Mouse (Mus musculus): ENCODE measurements at regions not wholly inside any gene's neighbourhood (a gene's known extent, or its start where the extent isn't known, plus 50 kb on each side); places are given as distances from the start of the nearest gene placed in this dataset.
"Not testable (repeated sequence)": the region's sequence is repeated elsewhere in the genome, so short reads cannot be mapped to it uniquely, and the experiment has no call there.

GRCm38 (mm10) chr2:114723971-114724666 lies 69.4 kb upstream of the Dph6 start:
- no peak for DNase-seq

DNA sequence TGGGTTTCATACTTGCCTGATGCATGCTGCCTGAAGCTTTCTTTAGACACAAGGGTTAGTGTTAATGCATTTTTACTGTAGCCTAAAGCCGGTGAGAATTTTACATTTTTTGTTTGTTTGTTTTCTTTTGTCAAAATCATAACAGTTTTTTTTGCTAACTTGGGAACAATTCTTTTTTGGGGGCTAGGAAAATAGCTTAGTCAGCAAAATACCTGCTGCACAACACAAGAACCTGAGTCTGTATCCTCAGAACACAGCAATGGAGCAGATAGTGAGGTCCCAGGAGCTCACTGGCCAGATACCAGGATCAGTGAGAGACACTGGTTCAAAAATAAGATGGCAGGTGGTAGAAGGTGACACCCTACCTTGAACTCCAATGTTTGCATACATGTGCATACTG lies 72.4 kb upstream of the Dph6 start:
- no peak for DNase-seq

GRCm38 (mm10) chr2:114734861-114735569 lies 80.3 kb upstream of the Dph6 start:
- no peak for DNase-seq

- DNase-seq: no peak
Measured at GRCm38 (mm10) chr2:114739421-114740212, 84.9 kb upstream of the Dph6 start.

DNA sequence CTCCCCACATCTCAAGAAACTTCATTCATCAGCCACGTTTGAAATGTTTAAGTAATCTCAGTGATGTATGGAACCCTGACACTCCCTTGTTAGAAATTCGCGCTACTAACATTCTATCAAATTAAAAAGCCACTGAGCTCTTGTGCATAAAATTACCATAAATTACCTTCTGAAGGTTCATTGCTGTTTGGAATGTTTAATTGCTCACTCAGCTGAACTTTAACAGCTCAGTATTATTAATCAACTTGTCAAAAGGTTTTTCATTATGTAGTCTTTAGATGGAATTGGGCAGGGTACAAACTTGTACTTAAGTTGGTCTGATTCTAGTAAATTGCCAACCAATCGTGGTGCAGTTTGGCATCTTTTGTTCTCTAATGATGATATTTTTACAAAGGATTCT lies 108.5 kb upstream of the Dph6 start:
- no peak for DNase-seq

- not testable (repeated sequence) for DNase-seq
Measured at GRCm38 (mm10) chr2:114773723-114774122, 119.0 kb upstream of the Dph6 start.

GRCm38 (mm10) chr2:114774278-114774677 lies 119.5 kb upstream of the Dph6 start:
- DNase-seq: no peak

GRCm38 (mm10) chr2:114775532-114775931 lies 120.8 kb upstream of the Dph6 start:
- DNase-seq: no peak

GRCm38 (mm10) chr2:114776176-114776575 lies 121.4 kb upstream of the Dph6 start:
- DNase-seq: no peak

- DNase-seq: no peak
Measured at GRCm38 (mm10) chr2:114782450-114782849, 127.7 kb upstream of the Dph6 start.

DNA sequence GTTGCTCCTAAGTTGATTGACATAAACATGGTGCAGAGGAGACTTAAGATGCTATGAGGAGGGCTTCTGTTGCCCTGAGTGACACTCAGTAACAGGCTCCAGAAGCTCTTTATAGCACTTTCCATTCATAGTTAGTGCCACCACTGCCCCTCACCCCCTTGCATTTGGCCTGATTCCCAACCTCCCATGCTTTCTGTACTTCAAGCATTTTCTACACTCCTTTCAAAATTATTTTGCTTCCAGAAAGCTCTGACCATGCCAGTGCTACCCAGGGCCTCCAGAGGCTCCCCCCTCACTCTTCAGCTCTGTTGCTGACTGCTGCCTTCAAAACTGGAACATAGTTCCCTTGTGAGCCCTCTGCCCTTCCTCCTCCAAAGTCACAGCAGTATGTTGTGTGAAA lies 129.4 kb upstream of the Dph6 start:
- no peak for DNase-seq

- no peak for DNase-seq
Measured at GRCm38 (mm10) chr2:114788251-114788650, 133.5 kb upstream of the Dph6 start.

- DNase-seq: no peak
Measured at GRCm38 (mm10) chr2:114796630-114797290, 142.0 kb upstream of the Dph6 start.

DNA sequence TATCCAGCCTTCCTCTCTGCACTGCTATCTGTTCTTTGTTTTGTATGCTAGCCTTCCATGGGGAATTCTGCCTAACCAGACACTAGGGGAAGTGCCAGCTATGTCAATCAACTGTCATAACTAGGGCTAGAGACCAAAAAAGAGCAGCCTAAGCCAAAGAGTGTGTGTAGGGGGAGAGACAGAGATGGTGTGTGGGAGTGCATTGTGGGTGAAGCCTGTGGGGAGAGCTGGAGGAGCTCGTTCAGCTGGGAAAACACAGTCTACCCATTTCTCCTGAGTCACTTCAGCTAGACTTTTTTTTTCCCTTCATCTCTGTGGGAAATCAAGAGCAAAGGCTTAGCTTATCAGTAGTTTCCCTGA lies 142.5 kb upstream of the Dph6 start:
- DNase-seq: no peak

DNA sequence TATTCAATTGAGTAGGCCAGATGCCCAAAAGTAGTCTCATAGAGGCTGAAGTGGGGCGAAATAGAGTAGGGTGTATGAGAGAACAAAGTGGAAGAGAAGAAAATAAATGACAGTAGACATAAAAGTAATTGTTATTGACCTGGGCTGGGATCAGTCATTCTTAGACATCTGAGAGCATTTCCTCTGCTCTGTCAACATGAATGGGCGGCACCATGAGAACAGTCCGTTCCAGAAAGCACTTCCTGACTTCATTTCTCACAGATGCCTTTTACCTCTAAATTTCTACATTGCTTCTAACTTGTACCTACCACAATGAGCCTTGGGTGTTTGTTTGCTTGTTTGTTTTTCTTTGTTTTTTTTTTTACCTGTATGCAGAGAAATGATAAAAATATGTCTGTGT lies 148.5 kb upstream of the Dph6 start:
- no peak for DNase-seq

GRCm38 (mm10) chr2:114803928-114804327 lies 149.2 kb upstream of the Dph6 start:
- no peak for DNase-seq

DNA sequence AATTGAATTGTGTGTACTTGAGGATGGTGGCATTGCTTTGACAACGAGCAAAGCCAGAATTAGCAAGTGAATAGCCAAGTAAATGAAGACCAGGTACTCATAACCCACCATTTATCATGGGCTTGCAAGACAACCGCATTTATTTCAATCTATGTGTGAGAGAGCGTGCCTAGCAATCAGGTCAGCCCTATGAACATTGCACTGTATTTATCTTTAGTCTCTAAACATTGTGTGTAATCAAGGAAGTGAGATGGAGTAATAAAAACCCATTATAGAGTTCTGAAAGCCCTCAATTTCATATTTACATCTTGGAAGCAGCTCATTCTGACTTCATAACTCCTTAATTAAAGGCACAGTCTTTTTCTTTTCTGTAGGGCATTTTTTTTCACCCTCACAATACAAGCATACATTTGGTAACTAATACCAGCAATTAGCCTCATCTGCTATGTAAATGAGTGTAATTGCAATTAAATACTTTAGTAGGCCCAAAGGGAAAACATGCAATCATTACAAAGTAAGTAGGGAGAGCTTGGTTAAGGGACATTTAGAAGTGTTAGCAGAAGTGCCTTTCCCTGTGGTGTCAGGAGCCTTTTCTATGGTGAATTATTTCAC lies 150.8 kb upstream of the Dph6 start:
- no peak for DNase-seq

DNA sequence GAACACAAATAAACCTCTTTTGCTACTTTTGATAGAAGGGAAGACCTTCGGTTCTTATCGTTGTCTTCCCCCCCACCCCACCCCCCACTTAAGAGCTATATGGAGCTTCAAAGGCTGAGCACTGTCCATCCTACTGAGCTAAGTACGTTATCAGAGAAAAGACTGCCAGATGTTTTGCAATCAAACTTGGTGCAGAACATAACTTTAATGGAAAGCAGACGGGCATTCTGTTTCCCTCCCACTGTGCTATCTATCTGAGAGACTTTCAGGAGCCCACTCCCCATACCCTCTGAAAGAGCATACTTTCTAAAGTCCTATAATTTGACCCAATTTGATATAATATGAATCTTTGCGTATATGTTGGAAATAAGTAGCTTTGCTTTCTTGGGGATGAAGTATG lies 153.3 kb upstream of the Dph6 start:
- no peak for DNase-seq

DNA sequence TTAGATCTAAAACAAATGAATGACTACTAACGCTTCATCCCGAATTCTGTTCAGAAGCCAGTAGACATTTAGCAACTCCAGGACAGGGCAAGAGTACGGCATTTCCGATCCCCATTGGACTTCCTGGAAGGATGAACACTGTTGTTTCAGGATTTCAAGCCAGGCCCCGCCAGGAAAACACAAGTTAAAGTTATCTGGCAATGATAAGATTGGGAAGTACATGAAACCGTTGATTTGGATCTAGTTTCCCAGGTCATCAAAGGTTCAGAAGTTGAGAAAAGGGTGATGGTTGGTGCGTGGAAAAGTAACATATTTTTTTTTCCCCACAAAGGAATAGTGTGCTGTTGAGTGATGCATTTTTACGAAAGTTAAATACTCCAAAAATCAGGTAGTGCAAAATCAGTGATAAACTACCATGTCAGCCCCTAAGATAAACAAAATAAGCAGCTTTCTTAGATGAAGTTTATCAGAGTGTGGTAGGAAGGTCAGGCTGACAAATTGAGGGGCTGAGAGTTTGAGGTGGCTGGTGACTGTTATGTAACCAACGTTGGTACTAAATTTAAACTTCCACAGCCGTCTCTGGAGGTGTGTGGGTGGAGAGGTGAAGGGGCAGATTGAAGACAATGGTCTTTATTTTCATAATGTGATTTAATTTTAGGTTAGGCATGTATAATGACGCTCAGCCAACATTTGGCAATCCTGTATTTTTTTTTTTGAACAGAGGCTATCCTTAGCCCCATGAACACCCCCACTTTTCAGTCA lies 157.6 kb upstream of the Dph6 start:
- DNase-seq: no peak

DNA sequence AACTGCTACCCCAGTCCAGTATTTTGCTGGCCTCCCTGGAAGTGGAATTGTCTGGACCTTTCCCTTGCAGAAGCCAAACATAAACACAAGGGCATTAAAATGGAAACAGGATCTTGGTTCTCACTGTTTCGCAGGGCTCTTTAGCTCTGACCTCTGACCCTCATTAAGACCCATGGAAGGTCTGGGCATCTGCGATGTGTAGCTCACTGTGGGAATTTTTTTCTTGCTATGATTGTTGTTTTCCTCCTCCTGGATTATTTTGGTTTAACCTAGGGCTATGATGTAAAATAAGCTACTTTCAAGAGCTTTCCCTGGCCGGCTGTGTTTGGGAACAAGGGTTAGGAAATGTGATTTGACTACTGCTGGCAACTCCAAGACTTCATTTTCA lies 158.1 kb upstream of the Dph6 start:
- DNase-seq: no peak

DNA sequence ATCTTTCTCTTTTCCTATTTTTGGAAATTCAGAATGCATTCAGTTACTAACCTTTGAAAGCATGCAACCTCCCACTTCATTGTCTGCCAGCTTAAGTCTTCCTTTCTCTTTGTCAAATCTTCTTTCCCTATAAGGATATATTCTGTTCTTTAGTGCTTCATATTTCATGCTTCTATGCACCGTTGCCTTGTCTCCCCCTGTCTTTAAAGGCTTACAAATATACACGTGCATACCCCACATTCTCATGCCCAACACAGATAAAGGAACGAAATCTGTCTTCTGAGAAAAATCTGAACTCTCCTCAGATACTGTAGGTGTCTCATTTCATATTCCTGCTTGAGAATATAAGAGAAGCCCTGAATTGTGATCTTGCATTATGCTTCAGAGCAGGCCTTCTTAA lies 167.9 kb upstream of the Dph6 start:
- DNase-seq: no peak

DNA sequence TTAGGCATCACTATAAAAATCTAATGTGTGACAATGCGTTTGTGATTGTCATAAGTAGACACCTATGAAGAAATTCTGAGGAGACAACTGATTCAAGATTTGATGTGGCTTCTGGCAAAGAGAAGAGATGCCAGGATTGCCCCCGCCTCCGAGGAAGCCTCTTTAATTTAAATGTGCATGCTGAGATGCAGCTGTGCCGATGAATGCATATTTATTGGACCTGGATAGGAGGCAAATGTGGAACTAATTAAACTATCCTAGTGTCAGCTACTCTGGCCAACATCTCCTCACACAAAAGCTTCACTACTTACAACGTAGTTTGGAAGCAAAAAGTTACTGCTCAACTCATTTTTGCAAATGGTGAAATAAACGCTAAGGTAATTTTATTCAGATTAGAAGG lies 173.4 kb upstream of the Dph6 start:
- no peak for DNase-seq
